Mouse (Mus musculus) embryonic stem cell, embryonic (primary cell): ENCODE measurements around the gene Abcf3.

Experiments
- CTCF ChIA-PET, 4 experiments: fragments of 300-600 bp in 2 of 4; fragments of 350-600 bp in 2 of 4; sonication (Branson Sonifier 250); formaldehyde crosslinking; loops; one replicate each; lab custom pipeline; 2022; ENCODE audit warnings: inconsistent platforms in 2 of 4; lab: Charles Lee
- POLR2A ChIA-PET, 4 experiments: fragments of 300-600 bp in 2 of 4; fragments of 350-600 bp in 2 of 4; sonication (Branson Sonifier 250); formaldehyde crosslinking; loops; one replicate each; lab custom pipeline; 2022; ENCODE audit warnings: antibody characterized with exemption in 4 of 4, inconsistent platforms in 1 of 4; lab: Charles Lee

The Abcf3 gene

GRCm38 (mm10) chr16:20589939-20590679 is 41.7 kb downstream of the Abcf3 start:
- CTCF ChIA-PET: interaction anchor here in 3 of 4 experiments (0.6 to 1.4 kb wide), 4 partner anchors 21 to 349 kb away, joined by 3 to 6 read pairs (median 3); partner anchors contain the start of genes Alg3 (in 1 of the 3), Eef1akmt4 (in 1 of the 3), Gm49333 (in 1 of the 3) and Map6d1 (in 1 of the 3)
- POLR2A ChIA-PET: interaction anchor here (0.5 to 3.2 kb wide), 21 partner anchors 9 to 195 kb away, joined by 3 to 21 read pairs (median 6); partner anchors contain the start of genes Alg3 (in 4 of the 4), Eef1akmt4 (in 4 of the 4), Gm49333 (in 4 of the 4) and Abcf3 (in 2 of the 4)

GRCm38 (mm10) chr16:20590680-20591038 is 42.3 kb downstream of the Abcf3 start:
- ChIA-PET CTCF (interaction anchor here (0.6 to 1.4 kb wide), 5 partner anchors 21 to 350 kb away, joined by 3 to 6 read pairs (median 3); partner anchors contain the start of genes Alg3 (in 1 of the 4), Eef1akmt4 (in 1 of the 4), Gm49333 (in 1 of the 4) and Map6d1 (in 1 of the 4)), POLR2A (interaction anchor here (1.0 to 3.2 kb wide), 19 partner anchors 11 to 92 kb away, joined by 3 to 21 read pairs (median 7); partner anchors contain the start of genes Alg3 (in 4 of the 4), Eef1akmt4 (in 4 of the 4), Gm49333 (in 4 of the 4) and Abcf3 (in 2 of the 4))

GRCm38 (mm10) chr16:20591076-20591705 is 42.8 kb downstream of the Abcf3 start:
- POLR2A ChIA-PET: interaction anchor here (0.6 to 3.2 kb wide), 25 partner anchors 10 to 132 kb away, joined by 3 to 21 read pairs (median 6); partner anchors contain the start of genes Alg3 (in 4 of the 4), Eef1akmt4 (in 4 of the 4), Gm49333 (in 4 of the 4) and Dvl3 (in 2 of the 4)
- CTCF ChIA-PET: interaction anchor here in 3 of 4 experiments (0.6 to 1.4 kb wide), 4 partner anchors 20 to 152 kb away, joined by 3 to 6 read pairs (median 4); partner anchors contain the start of genes Alg3 (in 1 of the 3), Eef1akmt4 (in 1 of the 3) and Gm49333 (in 1 of the 3)

DNA sequence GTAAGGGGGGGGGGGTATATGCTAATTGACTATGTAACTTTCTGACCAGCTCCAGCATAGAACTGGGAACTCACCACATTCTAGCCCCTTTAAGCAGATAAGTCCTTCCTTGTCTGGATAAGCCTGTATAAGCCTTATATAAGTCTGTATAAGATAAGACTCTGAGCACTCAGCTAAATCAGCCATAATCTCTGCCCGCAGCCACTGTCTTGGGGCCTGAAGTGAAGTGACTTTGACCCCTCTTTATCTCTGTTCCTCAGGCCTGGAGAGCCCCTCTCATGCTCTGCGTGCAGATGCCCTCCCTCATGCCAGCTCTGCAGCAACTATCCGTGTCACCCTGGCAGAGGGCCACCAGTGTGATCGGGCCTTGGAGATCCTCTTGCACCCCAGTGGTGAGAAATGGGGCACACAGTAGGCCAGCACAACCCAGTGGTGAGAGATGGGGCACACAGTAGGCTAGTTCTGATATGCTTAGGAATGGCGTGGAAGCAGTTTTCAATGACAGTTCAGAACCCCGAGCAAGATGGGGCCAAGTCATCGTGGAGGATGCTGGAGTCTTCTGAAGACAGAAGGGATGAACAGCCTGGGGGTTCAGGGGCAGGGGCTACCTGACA is 46.8 kb downstream of the Abcf3 start:
- ChIA-PET POLR2A (interaction anchor here in 2 of 4 experiments (1.0 to 1.6 kb wide), 5 partner anchors 9 to 98 kb away, joined by 3 to 4 read pairs (median 3); no protein-coding TSS in a partner anchor), CTCF (interaction anchor here in 2 of 4 experiments (0.5 to 0.8 kb wide), 2 partner anchors 48 to 57 kb away, joined by 3 read pairs; no protein-coding TSS in a partner anchor)

DNA sequence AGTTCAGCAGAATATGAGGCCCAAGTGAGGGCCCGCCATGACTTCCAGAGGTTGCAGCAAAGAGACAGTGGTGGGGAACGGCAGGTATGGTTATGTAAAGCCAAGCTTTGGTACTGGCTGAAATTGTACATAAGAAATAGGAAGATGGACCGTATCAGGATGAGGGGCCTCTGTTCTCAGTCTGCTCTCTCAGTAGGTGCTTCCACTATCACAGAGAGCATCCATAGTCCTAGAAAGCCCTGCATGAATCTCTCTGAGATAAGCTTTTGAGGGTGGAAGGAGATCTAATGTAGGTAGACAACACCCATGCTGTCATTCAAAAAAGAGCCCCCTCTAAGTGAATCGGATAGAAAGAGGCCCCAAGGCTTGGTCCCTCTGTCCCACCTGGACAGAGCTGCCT is 47.4 kb downstream of the Abcf3 start:
- ChIA-PET POLR2A (interaction anchor here in 2 of 4 experiments (0.7 to 1.3 kb wide), 7 partner anchors 9 to 99 kb away, joined by 3 to 5 read pairs (median 3); partner anchors contain the start of genes Eef1akmt4 (in 1 of the 2) and Gm49333 (in 1 of the 2)), CTCF (interaction anchor here in 1 of 4 experiments (0.5 kb wide), 1 partner anchor 47 kb away, joined by 3 read pairs; no protein-coding TSS in a partner anchor)

GRCm38 (mm10) chr16:20596687-20597441 is 48.5 kb downstream of the Abcf3 start:
- CTCF ChIA-PET: interaction anchor here in 1 of 4 experiments (0.6 kb wide), 1 partner anchor 48 kb away, joined by 3 read pairs; no protein-coding TSS in a partner anchor
- POLR2A ChIA-PET: interaction anchor here in 3 of 4 experiments (0.7 to 1.7 kb wide), 8 partner anchors 8 to 100 kb away, joined by 3 to 6 read pairs (median 4); partner anchors contain the start of genes Eef1akmt4 (in 2 of the 3), Gm49333 (in 2 of the 3), Alg3 (in 1 of the 3) and Dvl3 (in 1 of the 3)

- ChIA-PET POLR2A (interaction anchor here in 3 of 4 experiments (0.7 to 5.1 kb wide), 10 partner anchors 9 to 91 kb away, joined by 3 to 42 read pairs (median 4); partner anchors contain the start of genes Alg3 (in 1 of the 3), Ap2m1 (in 1 of the 3), Eef1akmt4 (in 1 of the 3) and Gm49333 (in 1 of the 3)), CTCF (no interaction called here)
These were observed 52.1 kb downstream of the Abcf3 start for GRCm38 (mm10) chr16:20600511-20600910.

DNA sequence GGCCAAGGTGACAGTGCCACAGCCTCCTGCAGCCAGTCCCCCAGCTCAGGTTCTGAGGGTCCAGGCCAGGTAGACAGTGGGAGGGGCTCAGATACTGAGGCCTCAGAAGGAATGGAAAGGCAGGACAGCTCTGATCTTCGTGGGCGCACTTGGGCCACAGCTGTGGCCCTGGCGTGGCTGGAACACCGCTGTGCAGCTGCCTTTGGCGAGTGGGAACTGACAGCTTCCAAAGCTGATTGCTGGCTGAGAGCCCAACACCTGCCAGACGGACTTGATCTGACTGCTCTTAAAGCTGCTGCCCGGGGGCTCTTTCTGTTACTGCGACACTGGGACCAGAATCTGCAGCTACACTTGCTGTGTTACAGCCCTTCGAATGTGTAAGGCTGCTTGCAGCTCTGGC is 56.3 kb downstream of the Abcf3 start:
- ChIA-PET POLR2A (interaction anchor here in 3 of 4 experiments (0.6 to 3.5 kb wide), 11 partner anchors 8 to 146 kb away, joined by 3 to 19 read pairs (median 4); partner anchors contain the start of genes Camk2n2 (in 2 of the 3) and Ap2m1 (in 1 of the 3)), CTCF (no interaction called here)

GRCm38 (mm10) chr16:20610501-20611356 is 62.4 kb downstream of the Abcf3 start:
- CTCF ChIA-PET: interaction anchor here (0.6 to 1.5 kb wide), 8 partner anchors 10 to 860 kb away, joined by 3 to 7 read pairs (median 3); partner anchors contain the start of gene Camk2n2 (in 1 of the 4)
- POLR2A ChIA-PET: interaction anchor here (0.5 to 4.3 kb wide), 93 partner anchors 7 to 1733 kb away, joined by 3 to 87 read pairs (median 4); partner anchors contain the start of genes Camk2n2 (in 4 of the 4), Abcf3 (in 3 of the 4), Ap2m1 (in 3 of the 4) and Eif2b5 (in 3 of the 4)
